Mouse (Mus musculus): ENCODE results near the gene Rnf207. TPM values are rescaled to one million over a fixed set of nuclear protein-coding genes. Genes with fewer than 3 reads are reported as not detected.

Rnf207 gene
- polyA plus RNA-seq, 1 experiment from 2014 or later = 0.68 TPM

- 17% methylated on average over 34 of the region's 34 CpGs for WGBS
These were observed 36.1 kb downstream of the Rnf207 start for GRCm38 (mm10) chr4:152282721-152283120.

GRCm38 (mm10) chr4:152281601-152282000 is 37.2 kb downstream of the Rnf207 start:
- no peak overlapping the region for H3K27ac ChIP-seq
- no peak overlapping the region for H3K9ac ChIP-seq (replicated peaks)
- H3K36me3 ChIP-seq = peaks cover 5% of the 10 kb centered on the region; the same call in 1 of the 2 replicates
- no peak overlapping the region for H3K4me3 ChIP-seq (replicated peaks)
- H3K4me2 ChIP-seq = no peak overlapping the region
- H3K4me1 ChIP-seq (replicated peaks) = peaks cover 18% of the 10 kb centered on the region
- H3K9me3 ChIP-seq = no peaks in the 10 kb centered on the region
- 46% methylated on average over 15 of the region's 15 CpGs for WGBS
- ATAC-seq (ENCODE audit: insufficient number of reproducible peaks, insufficient read depth, low FRiP score, low TSS enrichment, low read depth) = no peak
- H3K27me3 ChIP-seq = peaks cover 80% of the 10 kb centered on the region

More at GRCm38 (mm10) chr4:152282721-152283120, 36.1 kb downstream of the Rnf207 start:
- H3K9me3 ChIP-seq = no peaks in the 10 kb centered on the region
- peaks cover 22% of the 10 kb centered on the region for H3K4me1 ChIP-seq (replicated peaks)
- H3K9ac ChIP-seq (replicated peaks) = no peak overlapping the region
- H3K4me2 ChIP-seq = peak overlapping the region; percentile 62
- H3K27me3 ChIP-seq = peaks cover 90% of the 10 kb centered on the region
- H3K4me3 ChIP-seq (replicated peaks) = peak overlapping the region; percentile 39
- no peak overlapping the region for H3K27ac ChIP-seq
- H3K36me3 ChIP-seq = peaks cover 5% of the 10 kb centered on the region; the same call in 1 of the 2 replicates
- no peak for ATAC-seq (ENCODE audit: insufficient number of reproducible peaks, insufficient read depth, low FRiP score, low TSS enrichment, low read depth)

- no peak for ATAC-seq (ENCODE audit: insufficient number of reproducible peaks, insufficient read depth, low FRiP score, low TSS enrichment, low read depth)
- Histone ChIP-seq H3K4me2 (no peak overlapping the region), H3K27ac (no peak overlapping the region), H3K9ac (replicated peaks) (no peak overlapping the region), H3K9me3 (no peaks in the 10 kb centered on the region), H3K36me3 (peaks cover 5% of the 10 kb centered on the region; the same call in 1 of the 2 replicates), H3K27me3 (peaks cover 76% of the 10 kb centered on the region), H3K4me1 (replicated peaks) (peaks cover 23% of the 10 kb centered on the region), H3K4me3 (replicated peaks) (no peak overlapping the region)
- WGBS = 92% methylated on average over 23 of the region's 23 CpGs
These were observed 39.8 kb downstream of the Rnf207 start for GRCm38 (mm10) chr4:152278986-152279385.

GRCm38 (mm10) chr4:152277916-152278315 is 40.9 kb downstream of the Rnf207 start:
- H3K9me3 ChIP-seq = no peaks in the 10 kb centered on the region
- no peak for ATAC-seq (ENCODE audit: insufficient number of reproducible peaks, insufficient read depth, low FRiP score, low TSS enrichment, low read depth)
- H3K27me3 ChIP-seq = peaks cover 68% of the 10 kb centered on the region
- no peak overlapping the region for H3K4me2 ChIP-seq
- H3K4me3 ChIP-seq (replicated peaks) = no peak overlapping the region
- peaks cover 26% of the 10 kb centered on the region for H3K4me1 ChIP-seq (replicated peaks)
- peaks cover 5% of the 10 kb centered on the region; the same call in 1 of the 2 replicates for H3K36me3 ChIP-seq
- WGBS = 64% methylated on average over 2 of the region's 2 CpGs
- no peak overlapping the region for H3K9ac ChIP-seq (replicated peaks)
- no peak overlapping the region for H3K27ac ChIP-seq

- no peak overlapping the region for H3K4me3 ChIP-seq (replicated peaks)
- WGBS = 48% methylated on average over 10 of the region's 10 CpGs
- H3K9ac ChIP-seq (replicated peaks) = no peak overlapping the region
These were observed 42.1 kb downstream of the Rnf207 start for GRCm38 (mm10) chr4:152276389-152277347.

GRCm38 (mm10) chr4:152274681-152275131 is 44.1 kb downstream of the Rnf207 start:
- Histone ChIP-seq H3K4me1 (replicated peaks) (peaks cover 41% of the 10 kb centered on the region), H3K27me3 (peaks cover 50% of the 10 kb centered on the region)
- 0 out of 2 replicates have a peak, but pooled peaks have one; percentile 8 for ATAC-seq (ENCODE audit: insufficient number of reproducible peaks, insufficient read depth, low FRiP score, low TSS enrichment, low read depth)

More at GRCm38 (mm10) chr4:152276389-152277347, 42.1 kb downstream of the Rnf207 start:
- H3K36me3 ChIP-seq = peaks cover 5% of the 10 kb centered on the region; the same call in 1 of the 2 replicates
- H3K27ac ChIP-seq = no peak overlapping the region
- ATAC-seq (ENCODE audit: insufficient number of reproducible peaks, insufficient read depth, low FRiP score, low TSS enrichment, low read depth) = no peak
- no peak overlapping the region for H3K4me2 ChIP-seq
- peaks cover 60% of the 10 kb centered on the region for H3K27me3 ChIP-seq
- no peaks in the 10 kb centered on the region for H3K9me3 ChIP-seq
- peaks cover 35% of the 10 kb centered on the region for H3K4me1 ChIP-seq (replicated peaks)

GRCm38 (mm10) chr4:152273621-152274236 is 45.1 kb downstream of the Rnf207 start, which contains the start of gene Gpr153:
Gene Gpr153 (plus strand): TSS chr4:152274232.
- peak within 1 kb of the TSS; percentile 72 for H3K27ac ChIP-seq
- peaks cover 41% of the 10 kb centered on the region for H3K4me1 ChIP-seq (replicated peaks)
- H3K4me3 ChIP-seq (replicated peaks) = peak within 1 kb of the TSS; percentile 74
- WGBS = 1% methylated on average over 44 of the region's 48 CpGs
- no peaks in the 10 kb centered on the region for H3K9me3 ChIP-seq
- no peaks in the 10 kb centered on the region for H3K36me3 ChIP-seq
- H3K9ac ChIP-seq (replicated peaks) = peak within 1 kb of the TSS; percentile 83
- peak; percentile 50 for ATAC-seq (ENCODE audit: insufficient number of reproducible peaks, insufficient read depth, low FRiP score, low TSS enrichment, low read depth)
- H3K4me2 ChIP-seq = peak within 1 kb of the TSS; percentile 97
- H3K27me3 ChIP-seq = peaks cover 40% of the 10 kb centered on the region

More at GRCm38 (mm10) chr4:152274681-152275131, 44.1 kb downstream of the Rnf207 start:
- Histone ChIP-seq H3K9me3 (no peaks in the 10 kb centered on the region), H3K4me2 (peak overlapping the region; percentile 97), H3K36me3 (no peaks in the 10 kb centered on the region), H3K9ac (replicated peaks) (peak overlapping the region; percentile 83), H3K27ac (no peak overlapping the region; the same call in 1 of the 2 replicates), H3K4me3 (replicated peaks) (peak overlapping the region; percentile 74)
- WGBS = under 1% methylated on average over 20 of the region's 20 CpGs

- H3K36me3 ChIP-seq = no peaks in the 10 kb centered on the region
- peaks cover 41% of the 10 kb centered on the region for H3K4me1 ChIP-seq (replicated peaks)
- no peak overlapping the region for H3K9ac ChIP-seq (replicated peaks)
- peak overlapping the region; percentile 72; the same call in 1 of the 2 replicates for H3K27ac ChIP-seq
- no peak for ATAC-seq (ENCODE audit: insufficient number of reproducible peaks, insufficient read depth, low FRiP score, low TSS enrichment, low read depth)
- H3K4me3 ChIP-seq (replicated peaks) = no peak overlapping the region; the same call in 1 of the 2 replicates
- H3K9me3 ChIP-seq = no peaks in the 10 kb centered on the region
- peaks cover 40% of the 10 kb centered on the region for H3K27me3 ChIP-seq
- WGBS = 25% methylated on average over 3 of the region's 3 CpGs
- H3K4me2 ChIP-seq = peak overlapping the region; percentile 97
These were observed 45.6 kb downstream of the Rnf207 start for GRCm38 (mm10) chr4:152273191-152273590.

- peaks cover 40% of the 10 kb centered on the region for H3K27me3 ChIP-seq
- no peaks in the 10 kb centered on the region for H3K9me3 ChIP-seq
- no peak overlapping the region for H3K9ac ChIP-seq (replicated peaks)
- H3K4me1 ChIP-seq (replicated peaks) = peaks cover 41% of the 10 kb centered on the region
- peak overlapping the region; percentile 72; the same call in 1 of the 2 replicates for H3K27ac ChIP-seq
- 0 out of 2 replicates have a peak overlapping the region, but pooled peaks have one; percentile 3 for H3K4me2 ChIP-seq
- no peaks in the 10 kb centered on the region for H3K36me3 ChIP-seq
- ATAC-seq (ENCODE audit: insufficient number of reproducible peaks, insufficient read depth, low FRiP score, low TSS enrichment, low read depth) = no peak
- H3K4me3 ChIP-seq (replicated peaks) = no peak overlapping the region
- WGBS = 22% methylated on average over 9 of the region's 9 CpGs
These were observed 46.2 kb downstream of the Rnf207 start for GRCm38 (mm10) chr4:152272449-152273049.

GRCm38 (mm10) chr4:152272006-152272405 is 46.8 kb downstream of the Rnf207 start:
- H3K4me1 ChIP-seq (replicated peaks) = peaks cover 41% of the 10 kb centered on the region
- 0 out of 2 replicates have a peak overlapping the region, but pooled peaks have one; percentile 3 for H3K4me2 ChIP-seq
- H3K4me3 ChIP-seq (replicated peaks) = no peak overlapping the region
- H3K9me3 ChIP-seq = no peaks in the 10 kb centered on the region
- 0 out of 2 replicates have a peak overlapping the region, but pooled peaks have one; percentile 42 for H3K9ac ChIP-seq (replicated peaks)
- ATAC-seq (ENCODE audit: insufficient number of reproducible peaks, insufficient read depth, low FRiP score, low TSS enrichment, low read depth) = no peak
- peaks cover 40% of the 10 kb centered on the region for H3K27me3 ChIP-seq
- WGBS = 50% methylated on average over 7 of the region's 7 CpGs
- H3K36me3 ChIP-seq = no peaks in the 10 kb centered on the region
- no peak overlapping the region for H3K27ac ChIP-seq
